Mouse (Mus musculus): ENCODE measurements at regions not wholly inside any gene's neighbourhood (a gene's known extent, or its start where the extent isn't known, plus 50 kb on each side); places are given as distances from the start of the nearest gene placed in this dataset.

DNA sequence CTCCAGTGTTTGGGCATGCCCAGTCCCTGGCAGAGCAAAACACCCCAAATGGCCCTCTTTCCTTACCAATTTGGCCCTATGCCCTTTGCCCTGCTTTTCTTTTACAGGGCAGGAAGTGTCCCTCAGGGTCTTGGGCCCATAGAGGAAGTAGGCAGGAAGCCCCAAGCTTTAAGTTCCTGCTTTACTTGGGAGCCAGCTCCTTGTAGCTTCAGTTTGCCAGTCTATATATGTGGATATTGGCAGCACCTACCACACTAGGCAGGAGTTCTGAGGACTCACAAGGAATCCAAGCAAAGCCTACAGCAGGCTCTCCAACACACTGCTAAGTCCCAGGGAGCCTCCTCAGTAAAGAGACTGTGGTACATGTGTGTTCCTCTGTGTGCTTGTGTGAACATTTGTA lies 84.2 kb downstream of the Cstad start:
- no peaks in the 10 kb centered on the region for H3K27me3 ChIP-seq (ENCODE audit: control insufficient read depth, insufficient read depth, low read length)
- no peaks in the 10 kb centered on the region for H3K36me3 ChIP-seq (ENCODE audit: control insufficient read depth, insufficient read depth, low read length)
- no peak for DNase-seq (ENCODE audit: low spot score)
- H3K9me3 ChIP-seq (ENCODE audit: control insufficient read depth, low read length) = peaks cover 9% of the 10 kb centered on the region; the same call in 1 of the 2 replicates
- H3K4me1 ChIP-seq (ENCODE audit: control insufficient read depth, insufficient read depth, low read length) = peaks cover 12% of the 10 kb centered on the region
- TF ChIP-seq POLR2A (IDR thresholded peaks at IDR 0.05; ENCODE audit: borderline replicate concordance, extremely low read depth, insufficient read depth, insufficient read length) = no peak
- no peak overlapping the region for H3K9ac ChIP-seq (ENCODE audit: low read depth, low read length, severe bottlenecking)
- no peak overlapping the region for H3K4me3 ChIP-seq (replicated peaks; ENCODE audit: low read length)
- no peak overlapping the region for H3K27ac ChIP-seq (replicated peaks; ENCODE audit: low read depth, low read length)
- no peak overlapping the region for H3K4me2 ChIP-seq (replicated peaks; ENCODE audit: low read depth, low read length, severe bottlenecking)
- no peak for ATAC-seq (ENCODE audit: low FRiP score, low read depth)

DNA sequence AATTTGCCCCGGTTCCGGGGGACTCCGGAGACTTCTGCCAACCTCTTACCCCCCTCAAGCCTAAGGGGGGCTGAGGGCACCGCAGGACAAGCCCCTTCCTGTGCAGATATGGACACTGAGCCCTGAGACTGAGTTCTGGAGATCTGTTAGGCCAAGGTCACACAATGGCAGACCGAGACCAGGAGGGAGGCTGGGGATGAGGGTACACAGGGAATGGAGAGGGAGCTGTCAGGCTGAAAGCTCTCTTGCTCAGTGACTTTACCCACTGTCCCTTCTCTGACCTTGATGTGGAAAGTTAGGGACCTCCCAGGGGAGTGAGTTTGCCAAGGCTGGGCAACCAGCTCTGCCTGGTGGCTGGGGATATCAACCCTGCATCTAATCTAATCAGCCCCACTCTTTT lies 82.7 kb downstream of the Cstad start:
- Histone ChIP-seq H3K27me3 (ENCODE audit: control insufficient read depth, insufficient read depth, low read length) (no peaks in the 10 kb centered on the region), H3K4me3 (replicated peaks; ENCODE audit: low read length) (peak overlapping the region; percentile 35), H3K27ac (replicated peaks; ENCODE audit: low read depth, low read length) (peak overlapping the region; percentile 55; the same call in 1 of the 2 replicates), H3K4me1 (ENCODE audit: control insufficient read depth, insufficient read depth, low read length) (peaks cover 12% of the 10 kb centered on the region), H3K9ac (ENCODE audit: low read depth, low read length, severe bottlenecking) (peak overlapping the region; percentile 56), H3K9me3 (ENCODE audit: control insufficient read depth, low read length) (peaks cover 9% of the 10 kb centered on the region; the same call in 1 of the 2 replicates), H3K36me3 (ENCODE audit: control insufficient read depth, insufficient read depth, low read length) (no peaks in the 10 kb centered on the region), H3K4me2 (replicated peaks; ENCODE audit: low read depth, low read length, severe bottlenecking) (peak overlapping the region; percentile 66)
- ATAC-seq (ENCODE audit: low FRiP score, low read depth) (no peak), DNase-seq (ENCODE audit: low spot score) (no peak)
- 8% methylated on average over 5 of the region's 5 CpGs for WGBS
- no peak for TF ChIP-seq POLR2A (IDR thresholded peaks at IDR 0.05; ENCODE audit: borderline replicate concordance, extremely low read depth, insufficient read depth, insufficient read length)

GRCm38 (mm10) chr2:30676833-30677459 lies 82.1 kb downstream of the Cstad start:
- ATAC-seq (ENCODE audit: low FRiP score, low read depth) (peak; percentile 41; the same call in 1 of the 2 replicates), DNase-seq (ENCODE audit: low spot score) (peak; percentile 48)
- under 1% methylated on average over 44 of the region's 44 CpGs for WGBS
- Histone ChIP-seq H3K4me2 (replicated peaks; ENCODE audit: low read depth, low read length, severe bottlenecking) (peak overlapping the region; percentile 66), H3K9ac (ENCODE audit: low read depth, low read length, severe bottlenecking) (peak overlapping the region; percentile 56), H3K4me3 (replicated peaks; ENCODE audit: low read length) (peak overlapping the region; percentile 35), H3K27ac (replicated peaks; ENCODE audit: low read depth, low read length) (peak overlapping the region; percentile 55; the same call in 1 of the 2 replicates), H3K27me3 (ENCODE audit: control insufficient read depth, insufficient read depth, low read length) (no peaks in the 10 kb centered on the region), H3K36me3 (ENCODE audit: control insufficient read depth, insufficient read depth, low read length) (no peaks in the 10 kb centered on the region), H3K4me1 (ENCODE audit: control insufficient read depth, insufficient read depth, low read length) (peaks cover 12% of the 10 kb centered on the region), H3K9me3 (ENCODE audit: control insufficient read depth, low read length) (peaks cover 9% of the 10 kb centered on the region; the same call in 1 of the 2 replicates)
- TF ChIP-seq POLR2A (IDR thresholded peaks at IDR 0.05; ENCODE audit: borderline replicate concordance, extremely low read depth, insufficient read depth, insufficient read length) = no peak

GRCm38 (mm10) chr2:30676450-30676832 lies 81.6 kb downstream of the Cstad start:
- Histone ChIP-seq H3K4me2 (replicated peaks; ENCODE audit: low read depth, low read length, severe bottlenecking) (peak overlapping the region; percentile 66), H3K9me3 (ENCODE audit: control insufficient read depth, low read length) (peaks cover 9% of the 10 kb centered on the region; the same call in 1 of the 2 replicates), H3K4me1 (ENCODE audit: control insufficient read depth, insufficient read depth, low read length) (peaks cover 12% of the 10 kb centered on the region), H3K36me3 (ENCODE audit: control insufficient read depth, insufficient read depth, low read length) (no peaks in the 10 kb centered on the region), H3K4me3 (replicated peaks; ENCODE audit: low read length) (peak overlapping the region; percentile 35), H3K27me3 (ENCODE audit: control insufficient read depth, insufficient read depth, low read length) (no peaks in the 10 kb centered on the region), H3K9ac (ENCODE audit: low read depth, low read length, severe bottlenecking) (no peak overlapping the region), H3K27ac (replicated peaks; ENCODE audit: low read depth, low read length) (0 out of 2 replicates have a peak overlapping the region, but pooled peaks have one; percentile 55)
- TF ChIP-seq POLR2A (IDR thresholded peaks at IDR 0.05; ENCODE audit: borderline replicate concordance, extremely low read depth, insufficient read depth, insufficient read length) = no peak
- 11% methylated on average over 6 of the region's 7 CpGs for WGBS
- DNase-seq (ENCODE audit: low spot score) = no peak
- no peak for ATAC-seq (ENCODE audit: low FRiP score, low read depth)

GRCm38 (mm10) chr2:30675839-30676238 lies 81.0 kb downstream of the Cstad start:
- no peak overlapping the region for H3K9ac ChIP-seq (ENCODE audit: low read depth, low read length, severe bottlenecking)
- TF ChIP-seq POLR2A (IDR thresholded peaks at IDR 0.05; ENCODE audit: borderline replicate concordance, extremely low read depth, insufficient read depth, insufficient read length) = no peak
- H3K9me3 ChIP-seq (ENCODE audit: control insufficient read depth, low read length) = peaks cover 9% of the 10 kb centered on the region; the same call in 1 of the 2 replicates
- DNase-seq (ENCODE audit: low spot score) = no peak
- H3K4me2 ChIP-seq (replicated peaks; ENCODE audit: low read depth, low read length, severe bottlenecking) = no peak overlapping the region
- no peaks in the 10 kb centered on the region for H3K27me3 ChIP-seq (ENCODE audit: control insufficient read depth, insufficient read depth, low read length)
- H3K4me1 ChIP-seq (ENCODE audit: control insufficient read depth, insufficient read depth, low read length) = peaks cover 12% of the 10 kb centered on the region
- no peak overlapping the region for H3K27ac ChIP-seq (replicated peaks; ENCODE audit: low read depth, low read length)
- WGBS = 86% methylated on average over 2 of the region's 2 CpGs
- no peak overlapping the region for H3K4me3 ChIP-seq (replicated peaks; ENCODE audit: low read length)
- ATAC-seq (ENCODE audit: low FRiP score, low read depth) = no peak
- no peaks in the 10 kb centered on the region for H3K36me3 ChIP-seq (ENCODE audit: control insufficient read depth, insufficient read depth, low read length)

Measured in limb, embryonic 14.5 days (tissue).